Mouse (Mus musculus) left cerebral cortex, adult 9 months (tissue): ENCODE results near the gene Zfp936.
"Not testable (repeated sequence)": the region's sequence is repeated elsewhere in the genome, so short reads cannot be mapped to it uniquely, and the experiment has no call there.

Experiments used
- DNase-seq, 2 experiments: peaks; one replicate each; pipeline ENCODE4 v3.0.0; 2022; ENCODE audit warnings: low spot score in 2 of 2

The Zfp936 gene

DNA sequence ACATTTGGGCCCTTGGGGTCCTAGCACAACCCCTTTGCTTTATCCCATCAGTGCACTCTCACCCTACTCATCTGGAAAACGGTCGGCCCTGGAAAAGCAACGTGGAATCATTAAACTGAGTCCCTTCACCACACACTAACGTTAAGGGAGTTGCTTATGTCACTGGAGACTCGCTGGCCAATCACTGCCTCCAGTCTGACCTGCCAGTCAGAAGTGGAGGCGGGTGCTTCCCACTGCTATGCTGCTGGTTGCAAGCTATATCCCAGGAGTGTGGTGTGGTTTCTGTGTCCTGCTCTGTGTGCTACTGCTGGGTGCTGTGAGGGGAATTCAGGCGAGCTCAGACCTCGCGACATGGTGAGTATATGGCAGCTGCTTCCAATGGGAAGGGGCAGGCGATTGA, at the start of gene Zfp936:
Gene Zfp936 (plus strand): TSS at position 301 of the 400 bp plus-strand sequence.
- DNase-seq, result not testable (repeated sequence)

DNA sequence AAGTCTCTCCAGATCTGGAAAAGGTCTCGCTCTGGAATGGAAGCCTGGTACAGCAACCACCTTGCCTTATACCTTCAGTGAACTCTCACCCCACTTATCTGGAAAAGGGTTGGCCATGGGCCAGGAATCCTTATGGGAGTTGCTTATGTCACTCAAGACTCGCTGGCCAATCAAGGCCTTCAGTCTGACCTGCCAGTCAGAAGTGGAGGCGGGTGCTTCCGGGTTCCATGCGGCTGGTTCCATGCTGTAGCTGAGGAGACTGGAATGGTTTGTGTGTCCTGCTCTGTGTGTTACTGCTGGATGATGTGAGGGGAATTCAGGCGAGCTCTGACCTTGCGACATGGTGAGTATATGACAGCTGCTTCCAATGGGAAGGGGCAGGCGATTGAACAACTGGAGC, 36.2 kb upstream of the Zfp936 start:
- no peak for DNase-seq

DNA sequence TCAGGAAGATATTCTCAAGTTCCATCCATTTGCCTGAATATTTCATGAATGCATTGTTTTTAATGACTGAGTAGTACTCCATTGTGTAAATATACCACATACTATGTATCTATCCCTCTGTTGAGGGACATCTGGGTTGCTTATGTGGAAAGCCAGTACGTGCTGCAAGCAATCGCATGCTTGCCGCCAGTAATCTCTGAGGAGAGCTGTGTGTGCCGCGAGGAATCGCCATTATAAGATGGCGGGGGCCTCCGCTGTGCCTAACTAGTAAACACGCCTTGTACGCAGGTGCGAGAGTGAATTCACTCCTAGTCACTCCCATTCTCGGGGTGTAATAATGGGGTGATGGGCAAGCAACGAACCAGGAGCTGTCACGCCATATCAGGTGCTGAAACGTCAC, 14.7 kb downstream of the Zfp936 start:
- DNase-seq, result not testable (repeated sequence)

DNA sequence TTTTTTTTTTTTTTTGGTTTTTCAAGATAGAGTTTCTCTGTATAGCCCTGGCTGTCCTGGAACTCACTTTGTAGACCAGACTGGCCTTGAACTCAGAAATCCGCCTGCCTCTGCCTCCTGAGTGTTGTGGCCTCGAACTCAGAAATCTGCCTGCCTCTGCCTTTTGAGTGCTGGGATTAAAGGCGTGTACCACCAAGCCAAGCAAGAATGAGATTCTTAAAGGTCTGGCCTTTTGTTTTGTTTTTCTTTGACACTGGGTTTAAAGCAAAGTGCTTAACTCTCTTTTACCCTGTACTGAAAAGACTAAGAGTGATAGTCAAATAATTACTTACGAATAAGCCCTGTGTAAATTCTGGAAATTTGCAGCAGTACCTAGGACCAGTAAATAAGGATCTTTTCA, 50.1 kb downstream of the Zfp936 start:
- not testable (repeated sequence) for DNase-seq

DNA sequence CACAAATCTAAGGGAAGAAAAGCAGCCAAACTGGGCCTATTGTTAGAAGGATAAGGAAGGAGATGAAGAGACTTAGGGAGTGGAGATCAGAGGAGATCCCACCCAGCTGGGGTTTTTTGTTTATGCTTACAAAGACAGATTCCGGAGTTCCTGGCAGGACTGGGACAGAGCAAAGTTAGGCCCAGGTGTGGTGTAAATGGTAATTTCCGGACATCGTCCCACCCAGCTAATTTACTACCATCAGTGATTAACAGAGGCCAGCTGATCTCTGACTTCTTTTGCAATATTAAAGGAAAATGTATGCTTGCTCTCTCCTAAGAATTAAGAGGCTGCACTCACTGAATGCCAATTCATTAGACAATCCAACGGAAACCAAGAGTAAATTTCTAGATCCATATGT, 53.1 kb downstream of the Zfp936 start:
- DNase-seq, result not testable (repeated sequence)

DNA sequence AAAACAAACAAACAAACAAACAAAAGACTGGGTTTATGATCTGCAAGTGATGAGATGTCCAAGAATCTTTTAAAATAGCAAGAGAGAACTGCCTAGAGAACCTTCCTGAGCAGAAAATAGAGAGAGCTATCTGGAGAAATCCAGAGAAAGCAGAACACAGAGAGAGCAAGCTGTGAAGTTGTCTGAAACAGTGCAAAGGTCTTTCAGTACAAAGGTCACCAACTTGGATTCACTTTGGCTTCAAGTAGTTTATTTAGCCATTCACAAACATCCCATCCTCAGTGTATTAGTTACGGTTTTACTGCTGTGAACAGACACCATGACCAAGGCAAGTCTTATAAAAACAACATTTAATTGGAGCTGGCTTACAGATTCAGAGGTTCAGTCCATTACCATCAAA, 53.8 kb downstream of the Zfp936 start:
- DNase-seq, result not testable (repeated sequence)

DNA sequence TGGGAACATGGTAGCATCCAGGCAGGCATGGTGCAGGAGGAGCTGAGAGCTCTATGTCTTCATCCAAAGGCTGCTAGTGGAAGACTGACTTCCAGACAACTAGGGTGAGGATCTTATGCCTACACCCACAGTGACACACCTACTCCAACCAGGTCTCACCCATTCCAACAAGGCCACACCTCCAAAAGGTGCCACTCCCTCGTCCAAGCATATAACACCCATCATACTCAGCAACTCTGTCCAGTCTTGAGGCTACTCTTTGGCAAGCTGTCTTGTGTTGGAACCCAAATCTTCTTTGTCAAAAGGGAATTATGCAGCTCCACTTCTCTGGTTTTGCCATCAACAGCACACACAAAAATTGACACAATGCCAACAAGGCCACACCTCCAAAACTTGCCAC, 54.2 kb downstream of the Zfp936 start:
- DNase-seq, result not testable (repeated sequence)

DNA sequence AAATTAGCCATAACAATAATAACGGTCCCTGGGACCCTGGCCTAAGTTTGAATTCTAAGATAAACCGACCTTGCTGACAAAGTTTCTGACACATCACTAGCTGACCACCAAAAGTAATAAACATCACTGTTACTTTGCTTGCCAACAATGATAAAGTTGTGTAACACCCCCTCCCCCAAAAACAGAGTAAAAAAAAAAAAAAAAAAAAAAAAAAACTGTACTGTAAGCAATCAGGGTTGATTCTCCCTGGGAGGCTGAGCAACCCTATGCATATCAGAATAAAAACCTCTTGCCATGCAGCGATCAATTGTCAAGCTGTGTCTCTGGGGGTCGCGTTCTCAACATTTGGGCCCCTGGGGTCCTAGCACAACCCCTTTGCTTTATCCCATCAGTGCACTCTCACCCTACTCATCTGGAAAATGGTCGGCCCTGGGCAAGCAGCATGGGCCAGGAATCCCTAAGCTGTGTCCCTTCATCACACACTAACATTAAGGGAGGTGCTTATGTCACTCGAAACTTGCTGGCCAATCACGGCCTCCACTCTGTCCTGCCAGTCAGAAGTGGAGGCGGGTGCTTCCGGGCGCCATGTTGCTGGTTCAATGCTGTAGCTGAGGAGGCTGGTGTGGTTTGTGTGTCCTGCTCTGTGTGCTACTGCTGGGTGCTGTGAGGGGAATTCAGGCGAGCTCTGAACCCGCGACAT, 63.1 kb downstream of the Zfp936 start:
- no peak for DNase-seq

DNA sequence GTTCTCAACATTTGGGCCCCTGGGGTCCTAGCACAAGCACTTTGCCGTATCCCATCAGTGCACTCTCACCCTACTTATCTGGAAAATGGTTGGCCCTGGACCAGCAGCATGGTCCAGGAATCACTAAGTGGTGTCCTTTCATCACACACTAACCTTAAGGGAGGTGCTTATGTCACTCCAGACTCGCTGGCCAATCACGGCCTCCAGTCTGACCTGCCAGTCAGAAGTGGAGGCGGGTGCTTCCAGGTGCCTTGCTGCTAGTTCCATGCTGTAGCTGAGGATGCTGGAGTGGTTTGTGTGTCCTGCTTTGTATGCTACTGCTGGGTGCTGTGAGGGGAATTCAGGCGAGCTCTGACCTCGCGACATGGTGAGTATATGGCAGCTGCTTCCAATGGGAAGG, 99.8 kb downstream of the Zfp936 start:
- not testable (repeated sequence) for DNase-seq
